Mouse (Mus musculus): ENCODE data around the gene Ccdc148.

DNA sequence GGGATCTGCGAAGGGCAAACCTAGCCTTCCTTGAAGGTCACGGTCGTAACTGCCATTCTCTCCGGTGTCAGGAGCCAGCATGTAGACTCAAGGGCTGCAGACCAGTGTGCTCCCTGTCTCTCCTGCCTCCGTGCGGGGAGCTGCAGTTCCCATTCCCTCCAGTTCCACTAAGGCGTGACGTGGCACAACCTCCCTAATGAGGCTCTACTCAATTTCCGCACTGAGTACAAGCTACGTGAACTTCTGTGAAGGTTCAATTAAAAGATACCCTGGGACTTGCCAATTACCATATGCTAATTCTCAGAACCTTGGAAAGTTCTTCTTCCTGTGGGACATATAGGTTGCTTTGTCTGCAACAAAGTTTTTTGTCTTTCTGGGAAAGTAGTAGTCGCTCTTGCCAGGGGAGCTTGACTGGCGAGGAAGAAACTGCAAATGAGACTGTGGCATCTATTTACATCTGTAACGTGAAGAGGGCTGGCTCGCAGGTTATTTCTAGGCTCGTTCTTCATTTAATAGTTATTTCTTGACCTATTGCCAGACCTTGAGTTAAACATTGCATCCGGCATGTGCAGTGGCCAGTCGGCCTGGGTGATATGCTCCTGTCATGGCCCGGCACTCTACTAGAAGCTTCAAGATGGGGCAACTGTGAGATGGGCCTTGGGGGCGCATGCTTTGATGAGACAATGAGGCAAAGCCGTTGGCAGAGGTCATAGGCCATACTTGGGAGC is 328.1 kb downstream of the Ccdc148 start:
- TF ChIP-seq CTCF (IDR thresholded peaks at IDR 0.05; ENCODE audit: control insufficient read depth, insufficient read depth, insufficient read length): no peak
- TF ChIP-seq CEBPB (IDR thresholded peaks at IDR 0.05; ENCODE audit: low read depth): no peak
- TF ChIP-seq FOSL1 (IDR thresholded peaks at IDR 0.05; ENCODE audit: insufficient read depth, low read length, poor library complexity, severe bottlenecking): no peak
